Mouse (Mus musculus): ENCODE data around the gene Fam129b. TPM values are rescaled to one million over a fixed set of nuclear protein-coding genes. Genes with fewer than 3 reads are reported as not detected.

The Fam129b gene
- total RNA-seq, 2 experiments from 2014 or later: 20.8 to 24.6 TPM

GRCm38 (mm10) chr2:32914362-32914761, 38.4 kb downstream of the Fam129b start:
- no peak for DNase-seq (ENCODE audit: low spot score in 2 of 2)
- intact Hi-C loops (cut with DNase I): no loop called here

GRCm38 (mm10) chr2:32914896-32915295, 39.0 kb downstream of the Fam129b start:
- intact Hi-C loops (cut with DNase I): no loop called here
- DNase-seq (ENCODE audit: low spot score in 2 of 2): no peak

- DNase-seq (ENCODE audit: low spot score in 2 of 2): peak; percentile 65 to 95
- intact Hi-C loops (cut with DNase I): no loop called here
These were observed 41.6 kb downstream of the Fam129b start for GRCm38 (mm10) chr2:32917526-32917925.

- intact Hi-C loops (cut with DNase I): no loop called here
- DNase-seq (ENCODE audit: low spot score in 2 of 2): no peak
These were observed 42.5 kb downstream of the Fam129b start for GRCm38 (mm10) chr2:32918391-32918790.

GRCm38 (mm10) chr2:32921235-32921634, 45.3 kb downstream of the Fam129b start:
- intact Hi-C loops (cut with DNase I): no loop called here
- DNase-seq (ENCODE audit: low spot score in 2 of 2): no peak

GRCm38 (mm10) chr2:32921801-32922380, 46.0 kb downstream of the Fam129b start:
- intact Hi-C loops (cut with DNase I): no loop called here
- no peak for DNase-seq (ENCODE audit: low spot score in 2 of 2)

GRCm38 (mm10) chr2:32922564-32922963, 46.6 kb downstream of the Fam129b start:
- intact Hi-C loops (cut with DNase I): no loop called here
- DNase-seq (ENCODE audit: low spot score in 2 of 2): no peak

- intact Hi-C loops (cut with DNase I): no loop called here
- DNase-seq (ENCODE audit: low spot score in 2 of 2): no peak
These were observed 47.8 kb downstream of the Fam129b start for GRCm38 (mm10) chr2:32923551-32924250.

- intact Hi-C loops (cut with DNase I): no loop called here
- no peak for DNase-seq (ENCODE audit: low spot score in 2 of 2)
These were observed 48.5 kb downstream of the Fam129b start for GRCm38 (mm10) chr2:32924306-32924844.

- intact Hi-C loops (cut with DNase I): loop anchor here (5.0 kb wide), 1 partner anchor 144 kb away; the partner anchor contains the start of gene Cfap157
- no peak for DNase-seq (ENCODE audit: low spot score in 2 of 2)
These were observed 50.6 kb downstream of the Fam129b start for GRCm38 (mm10) chr2:32926330-32927075.

- intact Hi-C loops (cut with DNase I): loop anchor here (1.0 to 5.0 kb wide), 2 partner anchors 63 to 145 kb away; partner anchors contain the start of gene Cfap157
- no peak for DNase-seq (ENCODE audit: low spot score in 2 of 2)
These were observed 51.8 kb downstream of the Fam129b start for GRCm38 (mm10) chr2:32927624-32928234.

GRCm38 (mm10) chr2:32928235-32928946, 52.5 kb downstream of the Fam129b start:
- peak; percentile 74 to 88 for DNase-seq (ENCODE audit: low spot score in 2 of 2)
- intact Hi-C loops (cut with DNase I): loop anchor here (1.0 to 5.0 kb wide), 2 partner anchors 64 to 146 kb away; partner anchors contain the start of gene Cfap157

GRCm38 (mm10) chr2:32928947-32929829, 53.3 kb downstream of the Fam129b start:
- DNase-seq (ENCODE audit: low spot score in 2 of 2): no peak
- intact Hi-C loops (cut with DNase I): loop anchor here (1.0 to 5.0 kb wide), 2 partner anchors 65 to 147 kb away; partner anchors contain the start of gene Cfap157

- intact Hi-C loops (cut with DNase I): no loop called here
- no peak for DNase-seq (ENCODE audit: low spot score in 2 of 2)
These were observed 55.8 kb downstream of the Fam129b start for GRCm38 (mm10) chr2:32931730-32932129.

GRCm38 (mm10) chr2:32938741-32939140, 62.8 kb downstream of the Fam129b start:
- intact Hi-C loops (cut with DNase I): no loop called here
- no peak for DNase-seq (ENCODE audit: low spot score in 2 of 2)

- intact Hi-C loops (cut with DNase I): no loop called here
- peak in 1 of 2 experiments; percentile 76 for DNase-seq (ENCODE audit: low spot score in 2 of 2)
These were observed 63.5 kb downstream of the Fam129b start for GRCm38 (mm10) chr2:32939418-32939817.

GRCm38 (mm10) chr2:32940483-32940882, 64.6 kb downstream of the Fam129b start:
- intact Hi-C loops (cut with DNase I): no loop called here

GRCm38 (mm10) chr2:32947454-32947853, 71.5 kb downstream of the Fam129b start:
- no peak for DNase-seq (ENCODE audit: low spot score in 2 of 2)
- intact Hi-C loops (cut with DNase I): no loop called here

More at GRCm38 (mm10) chr2:32940483-32940882, 64.6 kb downstream of the Fam129b start:
- no peak for DNase-seq (ENCODE audit: low spot score in 2 of 2)

Measured in left cerebral cortex, postnatal 25 days (tissue).